Mouse (Mus musculus) G1E (cell line): ENCODE measurements at regions not wholly inside any gene's neighbourhood (a gene's known extent, or its start where the extent isn't known, plus 50 kb on each side); places are given as distances from the start of the nearest gene placed in this dataset.
"Not testable (repeated sequence)": the region's sequence is repeated elsewhere in the genome, so short reads cannot be mapped to it uniquely, and the experiment has no call there.

Experiments
- ATAC-seq: 2 replicates; pipeline ENCODE4 v1.8.0; 2016; ENCODE audit warnings: mild to moderate bottlenecking; ENCODE audit not compliant: insufficient number of reproducible peaks, poor library complexity, low FRiP score, severe bottlenecking; ENCODE audit errors: extremely low read depth
- DNase-seq: peaks from one replicate; pipeline ENCODE4 v3.0.0; 2012; ENCODE audit warnings: low spot score
- H3K27me3 ChIP-seq: 2 replicates; pipeline ENCODE4 v1.6.1; 2012; ENCODE audit warnings: mild to moderate bottlenecking, low read length, inconsistent platforms; ENCODE audit not compliant: insufficient read depth
- H3K36me3 ChIP-seq: replicated peaks from 2 replicates; pipeline ENCODE3; 2012; ENCODE audit warnings: mild to moderate bottlenecking, inconsistent platforms
- H3K4me1 ChIP-seq: 2 replicates; pipeline ENCODE4 v1.6.1; 2012; ENCODE audit warnings: low read depth, low read length, inconsistent platforms, mixed read lengths; ENCODE audit not compliant: insufficient read depth
- H3K4me3 ChIP-seq: 2 replicates; pipeline ENCODE4 v1.5.1; 2012; ENCODE audit warnings: low read depth, mild to moderate bottlenecking, inconsistent platforms, low read length, moderate library complexity, mixed read lengths
- H3K9me3 ChIP-seq: replicated peaks from 2 replicates; pipeline ENCODE4 v1.6.1; 2012; ENCODE audit warnings: inconsistent platforms
- CTCF ChIP-seq: IDR thresholded peaks from 2 replicates; pipeline ENCODE4 v1.5.1; 2012; ENCODE audit warnings: low read depth, low read length, inconsistent platforms, mixed read lengths
- GATA1 ChIP-seq: IDR thresholded peaks from 2 replicates; pipeline ENCODE4 v1.6.1; 2012; ENCODE audit warnings: borderline replicate concordance, low read length, inconsistent platforms, mixed read lengths
- GATA2 ChIP-seq: IDR thresholded peaks from 2 replicates; pipeline ENCODE4 v1.6.1; 2012; ENCODE audit warnings: low read depth, low read length, inconsistent platforms, borderline replicate concordance
- POLR2AphosphoS5 ChIP-seq: IDR thresholded peaks from 2 replicates; pipeline ENCODE4 v1.6.1; 2012; ENCODE audit warnings: low read depth, low read length, inconsistent platforms; ENCODE audit not compliant: insufficient replicate concordance
- TAL1 ChIP-seq: conservative IDR thresholded peaks from 2 replicates; pipeline ENCODE4 v1.6.1; 2012; ENCODE audit warnings: low read depth, low read length, inconsistent platforms, mixed read lengths

DNA sequence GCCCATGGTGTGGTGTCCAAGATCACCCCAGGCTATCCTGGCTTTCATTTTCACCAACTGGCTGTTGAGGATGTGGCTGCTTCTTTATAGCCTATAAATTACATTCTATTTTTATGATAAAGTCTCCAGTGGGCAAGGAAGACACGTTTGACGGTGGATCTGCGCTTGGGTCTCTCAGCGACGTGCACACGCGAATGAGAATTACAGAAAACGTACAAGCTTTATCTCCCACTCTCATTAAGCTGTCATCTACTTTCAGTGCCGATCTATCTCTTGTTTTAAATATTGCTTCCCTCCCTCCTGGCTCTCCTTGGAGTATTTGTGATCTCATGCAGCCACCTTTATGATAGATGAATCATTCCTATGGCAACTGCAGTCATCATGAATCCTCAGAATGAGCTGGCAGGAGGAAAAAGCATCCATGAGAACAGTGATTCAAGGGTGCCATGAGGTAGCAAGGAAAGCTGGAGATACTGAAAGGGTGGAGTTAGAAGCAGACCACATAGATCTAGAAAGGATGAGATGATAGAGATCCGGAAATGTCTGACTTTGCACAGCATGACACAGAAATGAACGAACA, 568.0 kb upstream of the Klhl29 start:
- Histone ChIP-seq H3K4me1 (no peaks in the 10 kb centered on the region), H3K9me3 (no peaks in the 10 kb centered on the region), H3K4me3 (no peak overlapping the region), H3K27me3 (no peaks in the 10 kb centered on the region), H3K36me3 (no peaks in the 10 kb centered on the region)
- TF ChIP-seq CTCF, result no peak
- TF ChIP-seq POLR2AphosphoS5, result no peak
- no peak for TF ChIP-seq GATA1
- TF ChIP-seq TAL1, result no peak
- TF ChIP-seq GATA2, result no peak
- ATAC-seq, result no peak
- no peak for DNase-seq

GRCm38 (mm10) chr12:5921262-5921661, 545.8 kb upstream of the Klhl29 start:
- ATAC-seq, result no peak
- TF ChIP-seq POLR2AphosphoS5 (no peak), TAL1 (no peak)
- no peaks in the 10 kb centered on the region for H3K4me1 ChIP-seq
- no peak overlapping the region for H3K4me3 ChIP-seq
- no peaks in the 10 kb centered on the region for H3K36me3 ChIP-seq
- H3K9me3 ChIP-seq, result no peaks in the 10 kb centered on the region
- no peaks in the 10 kb centered on the region for H3K27me3 ChIP-seq
- no peak for DNase-seq

GRCm38 (mm10) chr12:5918030-5918429, 542.5 kb upstream of the Klhl29 start:
- Histone ChIP-seq H3K4me3 (no peak overlapping the region), H3K27me3 (no peaks in the 10 kb centered on the region), H3K36me3 (no peaks in the 10 kb centered on the region), H3K9me3 (peaks cover 3% of the 10 kb centered on the region; the same call in 1 of the 2 replicates), H3K4me1 (no peaks in the 10 kb centered on the region)
- TF ChIP-seq CTCF (no peak), POLR2AphosphoS5 (no peak), GATA1 (no peak), GATA2 (no peak), TAL1 (no peak)
- DNase-seq (no peak), ATAC-seq (no peak)

DNA sequence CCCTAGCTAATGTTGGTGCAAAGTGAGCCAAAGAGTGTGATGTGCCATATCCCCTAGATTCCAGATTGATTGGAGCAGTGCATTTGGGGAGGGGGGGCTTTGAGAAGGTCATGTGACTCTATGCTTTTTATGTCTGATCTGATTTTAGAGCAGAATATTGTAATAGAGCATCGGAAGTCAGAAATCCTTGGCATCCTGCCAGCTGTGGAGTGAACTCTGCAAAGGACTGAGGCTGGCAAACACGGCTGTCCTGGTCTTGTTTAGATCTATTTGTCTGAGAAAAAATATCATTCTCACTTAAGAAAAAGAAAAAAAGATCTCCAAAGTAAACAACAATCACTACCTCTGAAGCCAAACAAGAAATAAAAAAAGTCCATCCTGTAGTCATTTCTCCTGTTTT, 530.8 kb upstream of the Klhl29 start:
- peaks cover 12% of the 10 kb centered on the region for H3K9me3 ChIP-seq
- H3K27me3 ChIP-seq, result no peaks in the 10 kb centered on the region
- ATAC-seq (no peak), DNase-seq (no peak)
- no peaks in the 10 kb centered on the region for H3K36me3 ChIP-seq
- H3K4me1 ChIP-seq, result no peaks in the 10 kb centered on the region
- no peak overlapping the region for H3K4me3 ChIP-seq
- no peak for TF ChIP-seq CTCF
- no peak for TF ChIP-seq GATA1
- TF ChIP-seq POLR2AphosphoS5, result no peak

GRCm38 (mm10) chr12:5891786-5892185, 516.3 kb upstream of the Klhl29 start:
- not testable (repeated sequence) for DNase-seq, H3K4me1 ChIP-seq, H3K4me3 ChIP-seq, H3K27me3 ChIP-seq, ATAC-seq, H3K9me3 ChIP-seq, H3K36me3 ChIP-seq

- Histone ChIP-seq H3K4me3 (no peak overlapping the region), H3K36me3 (no peaks in the 10 kb centered on the region), H3K9me3 (peaks cover 10% of the 10 kb centered on the region; the same call in 1 of the 2 replicates), H3K4me1 (no peaks in the 10 kb centered on the region), H3K27me3 (no peaks in the 10 kb centered on the region)
- TF ChIP-seq GATA1, result no peak
- TF ChIP-seq GATA2, result no peak
- TF ChIP-seq TAL1, result no peak
- TF ChIP-seq POLR2AphosphoS5, result no peak
- TF ChIP-seq CTCF, result no peak
- ATAC-seq (no peak), DNase-seq (no peak)
These were observed 491.2 kb upstream of the Klhl29 start for GRCm38 (mm10) chr12:5866701-5867100.

DNA sequence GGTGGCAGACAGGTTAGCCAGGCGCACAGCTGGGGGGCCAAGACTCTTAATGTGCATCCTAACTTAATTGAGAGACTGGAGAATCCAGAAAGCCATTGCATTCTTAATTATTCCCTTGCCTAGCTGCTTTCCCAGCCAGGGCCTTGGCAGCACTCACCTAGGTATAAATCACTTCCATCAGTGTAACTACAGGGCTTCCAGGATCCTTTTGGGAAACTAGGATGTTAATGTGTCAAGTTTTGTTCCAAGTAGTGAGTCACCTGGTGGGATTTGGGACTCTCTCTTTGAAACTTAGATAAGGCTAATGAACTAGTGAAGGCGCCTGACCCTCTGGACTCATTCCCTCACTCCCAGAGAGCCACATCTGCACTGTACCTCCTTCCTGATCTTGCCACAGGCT, 484.3 kb upstream of the Klhl29 start:
- ATAC-seq (no peak), DNase-seq (no peak)
- Histone ChIP-seq H3K9me3 (0 out of 2 replicates have a peak, but pooled peaks cover 5% of the 10 kb centered on the region), H3K27me3 (no peaks in the 10 kb centered on the region), H3K4me1 (no peaks in the 10 kb centered on the region), H3K36me3 (no peaks in the 10 kb centered on the region), H3K4me3 (no peak overlapping the region)
- TF ChIP-seq POLR2AphosphoS5 (no peak), TAL1 (no peak), CTCF (no peak), GATA2 (no peak), GATA1 (no peak)
